Mouse (Mus musculus): Measurements from ENCODE around the gene Cklf.

DNA sequence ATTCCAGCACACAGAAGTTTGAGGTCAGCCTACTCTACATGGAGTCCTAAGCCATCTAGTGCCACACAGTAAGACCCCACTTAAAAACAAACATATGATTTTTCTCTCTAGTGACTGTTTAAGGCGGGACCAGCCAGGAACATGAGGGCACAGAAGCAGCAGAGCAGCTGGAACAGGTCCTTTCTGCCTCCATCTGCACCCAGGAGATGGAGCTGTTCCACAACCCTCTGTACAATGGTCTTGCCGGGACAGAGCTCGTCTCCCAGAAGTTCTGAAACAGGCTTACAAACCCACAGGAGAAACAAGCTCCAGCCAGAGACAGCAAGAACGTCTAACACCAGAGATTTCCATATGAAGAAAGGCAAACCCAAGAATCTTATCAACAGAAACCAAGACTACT is 62.6 kb downstream of the Cklf start:
- TF ChIP-seq POLR2A (IDR thresholded peaks at IDR 0.05; ENCODE audit: low read depth, low read length) (no peak), CTCF (conservative IDR thresholded peaks at IDR 0.05; ENCODE audit: insufficient read depth, insufficient read length, low read depth, low read length) (peak; percentile 54)

Data from kidney, adult 2 months (tissue).